Mouse (Mus musculus) embryonic facial prominence, embryonic 14.5 days (tissue): ENCODE data around the gene Odf4. TPM values are rescaled to one million over a fixed set of nuclear protein-coding genes. Genes with fewer than 3 reads are reported as not detected.
A peak's percentile ranks its signal among the peaks of the same experiment; 100 is the strongest.

Experiments
- ATAC-seq: fragments of 200-750 bp; cut with Nextera tagmentation; 2 replicates; pipeline ENCODE4 v1.8.0; 2017; ENCODE audit warnings: low read depth, moderate number of reproducible peaks, moderate TSS enrichment
- DNase-seq: peaks from one replicate; pipeline ENCODE4 v3.0.0-alpha.2; 2015; ENCODE audit warnings: low spot score
- H3K27ac ChIP-seq: fragments of 300-500 bp; sonication (generic); replicated peaks from 2 replicates; pipeline ENCODE4 v1.5.1; 2014; ENCODE audit warnings: low read depth, mild to moderate bottlenecking, low read length, moderate library complexity
- H3K27me3 ChIP-seq: fragments of 300-500 bp; sonication (generic); replicated peaks from 2 replicates; pipeline ENCODE4 v1.6.1; 2014; ENCODE audit warnings: low read length; ENCODE audit not compliant: control insufficient read depth, insufficient read depth
- H3K36me3 ChIP-seq: fragments of 300-500 bp; sonication (generic); 2 replicates; pipeline ENCODE4 v1.6.1; 2014; ENCODE audit warnings: low read length, mixed read lengths; ENCODE audit not compliant: control insufficient read depth, insufficient read depth
- H3K4me1 ChIP-seq: fragments of 300-500 bp; sonication (generic); 2 replicates; pipeline ENCODE4 v1.6.1; 2014; ENCODE audit warnings: antibody characterized with exemption, low read length; ENCODE audit not compliant: control insufficient read depth, insufficient read depth
- H3K4me2 ChIP-seq: fragments of 300-500 bp; sonication (generic); 2 replicates; pipeline ENCODE4 v1.6.1; 2014; ENCODE audit warnings: low read depth, mild to moderate bottlenecking, low read length, moderate library complexity, mixed read lengths
- H3K4me3 ChIP-seq: fragments of 300-500 bp; sonication (generic); 2 replicates; pipeline ENCODE4 v1.5.1; 2014; ENCODE audit warnings: low read depth, mild to moderate bottlenecking, low read length
- H3K9ac ChIP-seq: fragments of 300-500 bp; sonication (generic); 2 replicates; pipeline ENCODE4 v1.6.1; 2014; ENCODE audit warnings: low read depth, mild to moderate bottlenecking, low read length, moderate library complexity, mixed read lengths
- H3K9me3 ChIP-seq: fragments of 300-500 bp; sonication (generic); 2 replicates; pipeline ENCODE4 v1.6.1; 2016; ENCODE audit warnings: low read length; ENCODE audit not compliant: control insufficient read depth
- WGBS: fragments of 180-500 bp; shearing (Covaris S2); extraction: QIAGEN DNeasy Blood & Tissue Kit; methylation state at CpG from one replicate; pipeline ENCODE4 v1.1.7; 2014; 5-methylcytosine and 5-hydroxymethylcytosine counted together
- polyA plus RNA-seq: library from polyadenylated mRNA; unstranded; fragments of >200 nt; fragmentation: Nextera tagmentation; extraction: Ambion mirVana; gene quantifications from 2 replicates; pipeline ENCODE4 v1.2.1, GENCODE M21; 2014

Gene Odf4
- polyA plus RNA-seq, 1 experiment from 2014 or later = not detected

- Histone ChIP-seq H3K4me3 (peak overlapping the region; percentile 11), H3K4me1 (no peaks in the 10 kb centered on the region; the same call in 1 of the 2 replicates), H3K9me3 (no peaks in the 10 kb centered on the region), H3K9ac (no peak overlapping the region), H3K4me2 (peak overlapping the region; percentile 52; the same call in 1 of the 2 replicates), H3K27ac (no peak overlapping the region), H3K27me3 (peaks cover 17% of the 10 kb centered on the region), H3K36me3 (no peaks in the 10 kb centered on the region)
- 41% methylated on average over 3 of the region's 3 CpGs for WGBS
- no peak for ATAC-seq
- DNase-seq = no peak
Observed at GRCm38 (mm10) chr11:68956107-68956506, 29.2 kb upstream of the Odf4 start.

- 69% methylated on average over 5 of the region's 5 CpGs for WGBS
- Histone ChIP-seq H3K4me3 (peak overlapping the region; percentile 38; the same call in 1 of the 2 replicates), H3K27ac (no peak overlapping the region), H3K4me1 (no peaks in the 10 kb centered on the region; the same call in 1 of the 2 replicates), H3K27me3 (peaks cover 17% of the 10 kb centered on the region), H3K9ac (0 out of 2 replicates have a peak overlapping the region, but pooled peaks have one; percentile 60), H3K9me3 (no peaks in the 10 kb centered on the region), H3K4me2 (peak overlapping the region; percentile 52), H3K36me3 (no peaks in the 10 kb centered on the region)
- DNase-seq = no peak
- no peak for ATAC-seq
Observed at GRCm38 (mm10) chr11:68955473-68955872, 28.6 kb upstream of the Odf4 start.

GRCm38 (mm10) chr11:68954408-68954807 is 27.5 kb upstream of the Odf4 start:
- H3K4me3 ChIP-seq = peak overlapping the region; percentile 38
- H3K9me3 ChIP-seq = no peaks in the 10 kb centered on the region
- no peak for DNase-seq
- H3K36me3 ChIP-seq = no peaks in the 10 kb centered on the region
- peaks cover 17% of the 10 kb centered on the region for H3K27me3 ChIP-seq
- H3K27ac ChIP-seq = no peak overlapping the region
- H3K4me2 ChIP-seq = peak overlapping the region; percentile 52
- no peak for ATAC-seq
- peak overlapping the region; percentile 60 for H3K9ac ChIP-seq
- no peaks in the 10 kb centered on the region; the same call in 1 of the 2 replicates for H3K4me1 ChIP-seq
- WGBS = 6% methylated on average over 17 of the region's 17 CpGs

GRCm38 (mm10) chr11:68953903-68954302 is 27.0 kb upstream of the Odf4 start:
- Histone ChIP-seq H3K4me2 (peak overlapping the region; percentile 52), H3K9me3 (no peaks in the 10 kb centered on the region), H3K27ac (no peak overlapping the region), H3K36me3 (no peaks in the 10 kb centered on the region), H3K27me3 (peaks cover 17% of the 10 kb centered on the region), H3K4me1 (no peaks in the 10 kb centered on the region; the same call in 1 of the 2 replicates), H3K9ac (no peak overlapping the region), H3K4me3 (peak overlapping the region; percentile 38)
- ATAC-seq (no peak), DNase-seq (no peak)
- WGBS = 16% methylated on average over 13 of the region's 13 CpGs

GRCm38 (mm10) chr11:68947542-68947993 is 20.7 kb upstream of the Odf4 start:
- peaks cover 4% of the 10 kb centered on the region; the same call in 1 of the 2 replicates for H3K4me1 ChIP-seq
- 8% methylated on average over 9 of the region's 12 CpGs for WGBS
- no peak overlapping the region for H3K9ac ChIP-seq
- H3K9me3 ChIP-seq = no peaks in the 10 kb centered on the region
- H3K4me2 ChIP-seq = peak overlapping the region; percentile 13; the same call in 1 of the 2 replicates
- H3K4me3 ChIP-seq = peak overlapping the region; percentile 6; the same call in 1 of the 2 replicates
- H3K27me3 ChIP-seq = no peaks in the 10 kb centered on the region; the same call in 1 of the 2 replicates
- no peaks in the 10 kb centered on the region for H3K36me3 ChIP-seq
- peak; percentile 37; the same call in 1 of the 2 replicates for ATAC-seq
- no peak overlapping the region for H3K27ac ChIP-seq
- no peak for DNase-seq

- no peaks in the 10 kb centered on the region for H3K9me3 ChIP-seq
- H3K4me1 ChIP-seq = peaks cover 4% of the 10 kb centered on the region; the same call in 1 of the 2 replicates
- ATAC-seq (peak; percentile 20; the same call in 1 of the 2 replicates), DNase-seq (peak; percentile 43)
- peak overlapping the region; percentile 6; the same call in 1 of the 2 replicates for H3K4me3 ChIP-seq
- H3K36me3 ChIP-seq = no peaks in the 10 kb centered on the region
- peak overlapping the region; percentile 40 for H3K4me2 ChIP-seq
- H3K27me3 ChIP-seq = no peaks in the 10 kb centered on the region; the same call in 1 of the 2 replicates
- H3K9ac ChIP-seq = peak overlapping the region; percentile 48; the same call in 1 of the 2 replicates
- WGBS = 22% methylated on average over 12 of the region's 16 CpGs
- no peak overlapping the region for H3K27ac ChIP-seq
Observed at GRCm38 (mm10) chr11:68946806-68947440, 20.0 kb upstream of the Odf4 start.

- Histone ChIP-seq H3K9me3 (no peaks in the 10 kb centered on the region), H3K27me3 (no peaks in the 10 kb centered on the region; the same call in 1 of the 2 replicates), H3K36me3 (no peaks in the 10 kb centered on the region), H3K4me1 (peaks cover 4% of the 10 kb centered on the region; the same call in 1 of the 2 replicates), H3K27ac (no peak overlapping the region), H3K4me2 (no peak overlapping the region), H3K9ac (no peak overlapping the region), H3K4me3 (no peak overlapping the region)
- WGBS = 74% methylated on average over 4 of the region's 4 CpGs
- DNase-seq (no peak), ATAC-seq (no peak)
Observed at GRCm38 (mm10) chr11:68946001-68946400, 19.1 kb upstream of the Odf4 start.

- Histone ChIP-seq H3K4me2 (no peak overlapping the region), H3K4me3 (no peak overlapping the region), H3K27ac (no peak overlapping the region), H3K27me3 (no peaks in the 10 kb centered on the region; the same call in 1 of the 2 replicates), H3K4me1 (peaks cover 8% of the 10 kb centered on the region; the same call in 1 of the 2 replicates), H3K9me3 (no peaks in the 10 kb centered on the region), H3K36me3 (no peaks in the 10 kb centered on the region), H3K9ac (no peak overlapping the region)
- ATAC-seq (no peak), DNase-seq (no peak)
- WGBS = 85% methylated on average over 2 of the region's 2 CpGs
Observed at GRCm38 (mm10) chr11:68945245-68945644, 18.4 kb upstream of the Odf4 start.
